In genomic region chr6:72895000-72895399, GRCm38 (mm10) we compare ENCODE assay signal across 18 mouse cellular contexts. TPM values are rescaled to one million over a fixed set of nuclear protein-coding genes. Genes with fewer than 3 reads are reported as not detected.
DNase-seq lines count a peak whose midpoint lies in the region; ATAC-seq and TF ChIP-seq lines count a peak whose summit lies in the region.
"Had no signal": no experiment of that assay in that cellular context is flagged by ENCODE, and none has a peak within 500 bp of the region (broad histone marks: within the 10 kb centered on the region; RNA-seq: fewer than 3 reads in every experiment).

No protein-coding gene starts in this region.

- H3K9me3 ChIP-seq in heart, embryonic 12.5 days (replicated peaks), result no peaks in the 10 kb centered on the region
- H3K9me3 ChIP-seq: embryonic facial prominence, embryonic 15.5 days; hindbrain, embryonic 15.5 days; midbrain, embryonic 12.5 days had no signal

- no peaks in the 10 kb centered on the region for H3K27me3 ChIP-seq in heart, embryonic 12.5 days (replicated peaks)
- H3K27me3 ChIP-seq: embryonic facial prominence, embryonic 15.5 days; hindbrain, embryonic 15.5 days; midbrain, embryonic 12.5 days had no signal

- H3K27ac ChIP-seq in gastrocnemius, adult 2 months, result peak overlapping the region; percentile 59
- H3K27ac ChIP-seq in heart, embryonic 12.5 days (ENCODE audit: poor library complexity, severe bottlenecking), result peak overlapping the region; percentile 51
- H3K27ac ChIP-seq: embryonic facial prominence, embryonic 15.5 days; hindbrain, embryonic 15.5 days; midbrain, embryonic 12.5 days had no signal

- intact Hi-C loops in gastrocnemius, adult 2 months (cut with DNase I), result loop anchor here (5.0 kb wide), 1 partner anchor 43 kb away; no protein-coding TSS in a partner anchor
- intact Hi-C loops in heart, postnatal 10 days (cut with DNase I), result loop anchor here (5.0 kb wide), 1 partner anchor 243 kb away; no protein-coding TSS in a partner anchor

- no peak overlapping the region for H3K9ac ChIP-seq in heart, embryonic 12.5 days
- H3K9ac ChIP-seq: embryonic facial prominence, embryonic 15.5 days; hindbrain, embryonic 15.5 days; midbrain, embryonic 12.5 days had no signal

- no peak for ATAC-seq in heart, embryonic 12.5 days (ENCODE audit: insufficient number of reproducible peaks, low FRiP score)
- ATAC-seq: CD4-positive, CD25-positive, alpha-beta regulatory T cell, adult 4 months; forebrain, embryonic 14.5 days had no signal

- peaks cover 4% of the 10 kb centered on the region; the same call in 1 of the 2 replicates for H3K36me3 ChIP-seq in heart, embryonic 12.5 days
- H3K36me3 ChIP-seq: embryonic facial prominence, embryonic 15.5 days; hindbrain, embryonic 15.5 days; midbrain, embryonic 12.5 days had no signal

- no peak for DNase-seq in gastrocnemius, adult 2 months
- no peak for DNase-seq in gastrocnemius, postnatal 4 days (ENCODE audit: low spot score in 2 of 2)
- peak; percentile 47 for DNase-seq in adipocyte (ENCODE audit: low spot score)
- DNase-seq in heart, postnatal 10 days, result peak; percentile 56 to 64
- no peak for DNase-seq in kidney, adult 11 months
- no peak for DNase-seq in spleen, postnatal 36 days (ENCODE audit: low spot score in 2 of 2)
- DNase-seq: cerebellum, adult 18-20 months; cerebellum, postnatal 36 days; gastrocnemius, postnatal 10 days; kidney, adult 8-10 months; kidney, postnatal 10 days; lung, adult 2 months had no signal

- 51% methylated on average over 3 of the region's 3 CpGs for WGBS in heart, embryonic 12.5 days

- no peak overlapping the region for H3K4me3 ChIP-seq in gastrocnemius, adult 2 months
- no peak overlapping the region for H3K4me3 ChIP-seq in heart, embryonic 12.5 days
- H3K4me3 ChIP-seq: embryonic facial prominence, embryonic 15.5 days; hindbrain, embryonic 15.5 days; midbrain, embryonic 12.5 days had no signal

- 0 out of 2 replicates have a peak overlapping the region, but pooled peaks have one; percentile 18 for H3K4me2 ChIP-seq in heart, embryonic 12.5 days
- H3K4me2 ChIP-seq: embryonic facial prominence, embryonic 15.5 days; hindbrain, embryonic 15.5 days; midbrain, embryonic 12.5 days had no signal

- H3K4me1 ChIP-seq in heart, embryonic 12.5 days (replicated peaks), result peaks cover 37% of the 10 kb centered on the region

- no peak for TF ChIP-seq CTCF in gastrocnemius, adult 2 months (IDR thresholded peaks at IDR 0.05)

RNA-seq across cellular contexts. Expression of gene Kcmf1, which starts 4.8 kb away (rescaled TPM):
- total RNA-seq in gastrocnemius, adult 2 months (2021), result 100 to 1,000 TPM; 155 to 192 TPM
- 10 to 100 TPM; 74.8 to 81.2 TPM for total RNA-seq in gastrocnemius, postnatal 4 days (2021)
- 46.2 and 50.8 TPM in 2 replicates for polyA plus RNA-seq in heart, embryonic 12.5 days (2016; fragmentation: Nextera tagmentation; extraction: Ambion mirVana)
- total RNA-seq in heart, postnatal 10 days (2021), result 10 to 100 TPM; 89.6 to 92.4 TPM

Comparison
In these comparisons a context has a peak if more than half of its experiments do, and no peak if none do; other contexts are left out.
1. DNase-seq: peak in adipocyte (single experiment) and heart, postnatal 10 days (2 of 2); none in gastrocnemius, adult 2 months (single experiment), gastrocnemius, postnatal 4 days (0 of 2), kidney, adult 11 months (single experiment) and spleen, postnatal 36 days (0 of 2).